In genomic region chr10:67985100-67985499, GRCm38 (mm10) we compare ENCODE assay signal across 20 mouse cellular contexts. TPM values are rescaled to one million over a fixed set of nuclear protein-coding genes. Genes with fewer than 3 reads are reported as not detected.
A peak's percentile ranks its signal among the peaks of the same experiment; 100 is the strongest.
DNase-seq lines count a peak whose midpoint lies in the region; ATAC-seq and TF ChIP-seq lines count a peak whose summit lies in the region.
"Had no signal": no experiment of that assay in that cellular context is flagged by ENCODE, and none has a peak within 500 bp of the region (broad histone marks: within the 10 kb centered on the region; RNA-seq: fewer than 3 reads in every experiment).

No protein-coding gene starts in this region.

- peaks cover 3% of the 10 kb centered on the region for H3K4me1 ChIP-seq in forebrain, embryonic 14.5 days (ENCODE audit: control insufficient read depth, insufficient read depth, low read length)
- H3K4me1 ChIP-seq in forebrain, embryonic 15.5 days, result peaks cover 11% of the 10 kb centered on the region
- H3K4me1 ChIP-seq: intestine, embryonic 15.5 days had no signal

- H3K27ac ChIP-seq in forebrain, embryonic 14.5 days (ENCODE audit: low read depth, low read length), result no peak overlapping the region
- H3K27ac ChIP-seq in forebrain, embryonic 15.5 days (replicated peaks), result no peak overlapping the region
- peak overlapping the region; percentile 14; the same call in 1 of the 2 replicates for H3K27ac ChIP-seq in layer of hippocampus, adult 2 months
- H3K27ac ChIP-seq: embryonic facial prominence, embryonic 12.5 days; heart, embryonic 10.5 days; hindbrain, embryonic 12.5 days; hindbrain, postnatal 0 days; intestine, embryonic 15.5 days; liver, embryonic 12.5 days; midbrain, embryonic 10.5 days; midbrain, embryonic 15.5 days; neural tube, embryonic 12.5 days; stomach, postnatal 0 days had no signal

- peak; percentile 52 for DNase-seq in forebrain, embryonic 14.5 days (ENCODE audit: low spot score)
- DNase-seq in layer of hippocampus, adult 2 months (ENCODE audit: low spot score in 2 of 2), result peak in 1 of 2 experiments; percentile 29
- DNase-seq in layer of hippocampus, adult 9-10 months (ENCODE audit: low spot score), result no peak
- peak; percentile 57 for DNase-seq in retina, postnatal 1 day
- DNase-seq in retina, embryonic 14.5 days (ENCODE audit: low spot score), result no peak
- no peak for DNase-seq in spleen, postnatal 4 days (ENCODE audit: low spot score in 2 of 2)
- DNase-seq: gastrocnemius, postnatal 14 days; thymus, adult 18-20 months had no signal

- WGBS in forebrain, embryonic 14.5 days, result 81% methylated on average over 17 of the region's 17 CpGs
- WGBS in forebrain, embryonic 15.5 days, result 76% methylated on average over 17 of the region's 17 CpGs

- H3K27me3 ChIP-seq in forebrain, embryonic 14.5 days (replicated peaks; ENCODE audit: control insufficient read depth, insufficient read depth, low read length), result no peaks in the 10 kb centered on the region
- no peaks in the 10 kb centered on the region for H3K27me3 ChIP-seq in forebrain, embryonic 15.5 days
- H3K27me3 ChIP-seq: embryonic facial prominence, embryonic 12.5 days; hindbrain, embryonic 12.5 days; intestine, embryonic 15.5 days; liver, embryonic 12.5 days; midbrain, embryonic 15.5 days; neural tube, embryonic 12.5 days had no signal

- TF ChIP-seq CTCF in layer of hippocampus, adult 2 months (conservative IDR thresholded peaks at IDR 0.05), result no peak

- no peaks in the 10 kb centered on the region for H3K9me3 ChIP-seq in forebrain, embryonic 14.5 days (replicated peaks; ENCODE audit: control insufficient read depth, low read length)
- H3K9me3 ChIP-seq in forebrain, embryonic 15.5 days, result no peaks in the 10 kb centered on the region
- H3K9me3 ChIP-seq: embryonic facial prominence, embryonic 12.5 days; heart, embryonic 10.5 days; hindbrain, embryonic 12.5 days; intestine, embryonic 15.5 days; liver, embryonic 12.5 days; midbrain, embryonic 10.5 days; midbrain, embryonic 15.5 days; neural tube, embryonic 12.5 days had no signal

- no peak overlapping the region for H3K9ac ChIP-seq in forebrain, embryonic 14.5 days (ENCODE audit: low read length)
- H3K9ac ChIP-seq in forebrain, embryonic 15.5 days (replicated peaks), result no peak overlapping the region
- H3K9ac ChIP-seq: embryonic facial prominence, embryonic 12.5 days; hindbrain, embryonic 12.5 days; intestine, embryonic 15.5 days; liver, embryonic 12.5 days; liver, postnatal 0 days; midbrain, embryonic 15.5 days; neural tube, embryonic 12.5 days had no signal

- no peak overlapping the region for H3K4me2 ChIP-seq in forebrain, embryonic 14.5 days (ENCODE audit: low read length)
- H3K4me2 ChIP-seq in forebrain, embryonic 15.5 days (replicated peaks), result no peak overlapping the region
- H3K4me2 ChIP-seq: embryonic facial prominence, embryonic 12.5 days; hindbrain, embryonic 12.5 days; intestine, embryonic 15.5 days; liver, embryonic 12.5 days; midbrain, embryonic 15.5 days; neural tube, embryonic 12.5 days had no signal

- H3K4me3 ChIP-seq in forebrain, embryonic 14.5 days (ENCODE audit: low read depth, low read length), result no peak overlapping the region
- no peak overlapping the region for H3K4me3 ChIP-seq in forebrain, embryonic 15.5 days
- H3K4me3 ChIP-seq in layer of hippocampus, adult 2 months, result peak overlapping the region; percentile 13; the same call in 1 of the 2 replicates
- H3K4me3 ChIP-seq: embryonic facial prominence, embryonic 12.5 days; heart, embryonic 10.5 days; hindbrain, embryonic 12.5 days; intestine, embryonic 15.5 days; liver, embryonic 12.5 days; midbrain, embryonic 10.5 days; midbrain, embryonic 15.5 days; neural tube, embryonic 12.5 days had no signal

- H3K36me3 ChIP-seq in forebrain, embryonic 14.5 days (ENCODE audit: control insufficient read depth, insufficient read depth, low read length), result peaks cover 8% of the 10 kb centered on the region; the same call in 1 of the 2 replicates
- H3K36me3 ChIP-seq in forebrain, embryonic 15.5 days, result no peaks in the 10 kb centered on the region
- H3K36me3 ChIP-seq: embryonic facial prominence, embryonic 12.5 days; hindbrain, embryonic 12.5 days; intestine, embryonic 15.5 days; liver, embryonic 12.5 days; midbrain, embryonic 15.5 days had no signal

- peak; percentile 45; the same call in 1 of the 2 replicates for ATAC-seq in forebrain, embryonic 14.5 days
- no peak for ATAC-seq in forebrain, embryonic 15.5 days (replicated peaks)
- ATAC-seq: liver, embryonic 12.5 days had no signal

RNA-seq across cellular contexts. Expression of gene Rtkn2, which starts 5.7 kb away (rescaled TPM):
- polyA plus RNA-seq in forebrain, embryonic 14.5 days (2014; fragmentation: Nextera tagmentation; extraction: Ambion mirVana), result 11.1 and 11.2 TPM in 2 replicates
- 10.7 and 13.0 TPM in 2 replicates for polyA plus RNA-seq in forebrain, embryonic 15.5 days (2015; fragmentation: Nextera tagmentation; extraction: Ambion mirVana)
- total RNA-seq in layer of hippocampus, adult 2 months (2021), result 1 to 10 TPM; 4.7 to 5.0 TPM

Comparison
In these comparisons a context has a peak if more than half of its experiments do, and no peak if none do; other contexts are left out.
1. DNase-seq: peak in forebrain, embryonic 14.5 days (single experiment) and retina, postnatal 1 day (single experiment); none in layer of hippocampus, adult 9-10 months (single experiment), retina, embryonic 14.5 days (single experiment) and spleen, postnatal 4 days (0 of 2).